Mouse (Mus musculus): ENCODE results near the gene Bcl2.

The Bcl2 gene

DNA sequence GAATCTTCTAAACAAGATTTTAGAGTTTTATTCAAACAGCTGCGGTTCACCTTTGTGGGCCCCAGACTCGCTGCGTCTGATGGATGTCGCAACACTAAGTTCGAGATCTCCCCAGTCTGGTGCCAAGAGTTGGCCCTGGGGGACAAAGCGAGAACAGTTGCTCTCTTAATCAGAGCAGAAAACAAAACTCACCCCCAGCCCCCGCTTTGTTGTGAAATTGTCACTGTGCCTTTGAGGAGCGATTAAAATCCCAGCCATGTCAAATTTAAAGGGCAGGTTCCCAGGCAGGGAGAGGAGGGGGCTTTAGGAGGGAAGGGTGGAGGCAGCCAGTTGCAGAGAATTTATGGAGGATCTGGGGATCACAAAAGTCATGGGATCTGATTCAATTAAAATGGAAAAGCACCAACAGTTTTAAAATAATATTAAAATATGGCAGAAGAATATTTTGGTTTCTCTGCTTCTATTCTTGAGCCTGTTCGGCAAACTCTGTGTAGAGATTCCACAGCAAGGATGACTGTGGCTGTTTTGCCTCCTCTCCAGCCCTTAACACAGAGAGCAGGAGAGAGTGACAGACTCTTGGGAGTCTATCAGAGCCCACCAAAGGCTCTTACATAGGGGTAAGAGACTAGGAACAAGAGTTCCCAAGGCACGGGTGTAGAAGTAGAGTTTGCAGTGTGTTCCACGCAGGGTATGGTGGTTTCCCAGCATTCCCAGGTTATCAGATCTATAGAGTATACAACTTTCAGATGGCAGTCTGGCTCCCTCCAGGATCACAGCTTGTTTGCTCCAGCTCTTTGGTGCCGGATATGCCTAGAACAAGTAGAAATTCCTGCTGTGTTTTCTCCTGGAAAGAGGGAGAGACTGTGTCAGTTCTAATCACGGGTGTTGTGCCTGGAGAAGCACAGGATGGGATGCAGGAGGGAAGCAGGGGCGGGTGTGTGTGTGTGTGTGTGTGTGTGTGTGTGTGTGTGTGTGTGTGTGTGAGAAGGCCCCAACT, 130.5 kb downstream of the Bcl2 start:
- DNase-seq = no peak

DNA sequence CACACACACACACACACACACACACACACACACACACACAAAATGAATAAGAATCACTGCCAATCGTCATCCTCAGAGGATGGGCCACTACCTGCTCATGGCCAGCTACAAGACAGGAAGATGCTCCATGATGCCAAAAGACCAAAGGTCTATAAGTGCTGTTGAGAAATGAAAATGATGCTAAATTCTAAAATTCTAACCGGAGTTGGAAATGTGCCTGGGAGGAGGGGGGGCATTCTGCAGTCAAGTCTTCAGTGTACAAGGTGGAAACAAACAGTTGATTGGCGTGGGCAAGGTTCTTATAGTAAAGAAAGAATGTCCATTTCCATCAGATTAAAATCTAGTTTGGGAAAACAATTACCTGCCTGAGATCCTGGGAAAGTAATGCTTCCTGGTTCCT, 131.3 kb downstream of the Bcl2 start:
- DNase-seq = no peak

DNA sequence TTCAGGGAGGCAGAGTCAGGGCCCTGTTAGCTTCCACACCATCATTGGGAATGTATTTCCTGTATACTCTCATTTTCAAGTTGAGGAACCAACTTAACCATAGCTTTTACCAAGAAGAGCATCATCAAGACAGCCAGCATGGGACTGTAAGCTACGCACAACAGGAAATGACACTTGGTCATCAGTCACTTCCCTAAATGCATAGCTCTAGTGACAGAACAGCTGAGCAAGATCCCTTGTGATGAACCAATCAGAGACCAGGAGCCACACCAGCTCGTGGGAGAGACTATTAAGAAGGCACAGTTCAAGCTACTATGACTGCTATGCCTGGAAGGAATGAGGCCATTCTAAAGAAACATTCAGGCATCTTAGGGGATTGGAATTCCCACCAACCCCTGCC, 132.3 kb downstream of the Bcl2 start:
- no peak for DNase-seq

DNA sequence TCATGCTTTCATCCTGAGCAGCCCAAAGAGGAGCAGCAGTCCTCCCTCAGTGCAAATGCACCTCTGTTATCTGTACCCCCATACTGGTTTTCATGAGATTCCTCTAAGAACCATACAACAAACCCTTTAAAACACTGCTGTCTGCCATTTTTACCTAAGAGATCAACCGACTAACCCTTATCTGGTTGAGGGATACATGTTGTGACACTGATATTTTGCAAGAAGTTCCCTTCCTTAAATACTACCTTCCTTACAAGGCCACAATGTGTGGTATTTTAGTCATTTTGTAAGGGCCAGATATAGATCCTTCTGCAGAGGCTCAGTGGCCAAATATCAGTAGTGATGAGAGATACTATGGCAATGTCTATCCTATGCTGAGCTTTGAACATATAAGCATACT, 134.3 kb downstream of the Bcl2 start:
- DNase-seq = no peak

DNA sequence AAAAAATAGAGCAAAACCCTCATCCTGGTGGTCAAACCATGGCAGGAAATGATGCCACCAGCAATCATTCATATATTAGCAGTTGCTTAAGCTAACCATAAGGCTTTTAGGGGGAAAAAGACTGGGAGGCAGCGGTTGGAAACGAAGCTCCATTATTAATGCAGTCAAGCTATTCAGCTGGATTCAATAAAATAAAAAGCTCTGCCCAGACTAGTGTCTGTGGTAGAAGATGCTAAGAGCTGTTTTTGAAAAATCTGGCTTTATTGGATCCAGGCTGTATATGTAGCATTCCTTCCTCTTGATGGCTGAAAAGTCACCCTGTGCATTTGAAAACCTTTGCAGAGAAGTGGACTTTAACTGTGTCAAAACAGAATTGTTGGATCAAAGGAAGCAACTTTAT, 141.6 kb downstream of the Bcl2 start:
- DNase-seq = no peak

DNA sequence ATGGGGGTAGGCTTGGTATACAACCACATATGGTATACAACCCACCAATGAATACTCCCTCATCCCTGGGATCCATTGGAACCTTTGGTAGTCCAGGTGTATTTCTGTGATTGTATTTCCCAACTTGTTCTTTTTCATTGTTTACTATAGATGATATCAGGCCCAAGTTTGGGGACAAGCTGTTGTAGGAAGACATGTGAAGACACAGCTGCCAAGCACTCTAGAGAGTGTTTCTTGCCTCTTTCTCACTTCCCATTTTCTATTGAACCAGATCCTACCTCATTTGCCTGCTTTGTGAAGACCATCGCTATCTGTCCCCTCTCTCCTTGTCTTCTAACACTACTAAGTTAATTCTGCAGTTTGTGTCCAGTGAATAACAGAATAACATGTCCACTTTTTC, 143.2 kb downstream of the Bcl2 start:
- no peak for DNase-seq

DNA sequence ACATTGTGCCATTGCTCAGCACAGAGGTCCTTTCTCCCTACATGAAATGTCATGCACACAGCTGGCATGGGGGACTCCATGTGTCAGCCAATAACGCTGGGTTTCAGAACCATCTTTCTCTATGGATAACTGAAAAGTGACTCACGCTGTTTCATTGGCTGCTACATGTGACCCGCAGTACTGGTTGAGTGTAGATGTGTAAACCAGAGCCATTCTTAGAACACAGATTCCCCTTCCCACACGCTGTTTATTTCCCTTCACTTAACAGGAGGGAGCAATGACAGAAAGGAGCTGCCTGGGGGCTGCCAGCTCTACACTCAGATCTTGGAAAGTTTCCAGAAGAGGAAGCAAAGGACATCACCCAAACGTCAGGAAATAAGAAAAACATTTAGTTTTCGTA, 143.7 kb downstream of the Bcl2 start:
- DNase-seq = no peak

DNA sequence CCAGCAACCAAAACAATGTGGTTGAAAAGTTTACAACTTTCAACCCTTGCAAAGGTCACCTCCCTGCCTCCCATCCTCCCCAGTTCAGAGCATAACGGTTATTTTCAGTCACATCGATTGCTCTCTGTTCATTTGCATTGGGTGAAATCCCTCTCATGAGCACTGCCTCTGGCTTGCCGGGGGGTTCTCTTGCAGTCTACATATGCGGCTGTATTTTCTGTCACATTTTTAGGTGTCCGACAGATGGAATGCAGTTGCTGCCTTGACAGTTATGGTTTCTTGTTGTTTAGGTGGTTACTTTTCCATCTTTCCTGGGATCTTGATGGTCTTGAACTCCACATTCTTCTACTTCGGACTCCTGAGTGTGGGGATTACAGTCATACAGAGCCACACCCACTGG, 144.4 kb downstream of the Bcl2 start:
- no peak for DNase-seq

DNA sequence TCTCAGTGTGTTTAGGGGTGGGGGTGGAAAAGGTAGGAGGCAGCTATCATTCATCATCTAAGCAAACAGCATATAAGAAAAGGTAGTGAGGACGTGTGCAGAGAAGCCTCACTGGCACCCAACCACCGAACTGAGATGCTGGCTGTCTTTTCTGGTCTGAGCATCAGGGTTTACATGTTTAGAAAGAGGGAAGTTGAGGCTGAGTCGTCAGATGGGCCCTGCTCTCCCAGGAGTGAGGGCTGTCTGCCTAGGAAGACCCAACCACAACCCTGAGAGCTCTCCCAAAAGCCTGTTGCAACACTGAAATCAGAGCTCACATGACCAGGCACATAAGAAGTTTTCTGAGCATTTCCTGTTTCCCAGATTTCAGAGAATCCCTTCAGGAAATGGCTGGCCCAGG, 145.2 kb downstream of the Bcl2 start:
- DNase-seq = no peak

DNA sequence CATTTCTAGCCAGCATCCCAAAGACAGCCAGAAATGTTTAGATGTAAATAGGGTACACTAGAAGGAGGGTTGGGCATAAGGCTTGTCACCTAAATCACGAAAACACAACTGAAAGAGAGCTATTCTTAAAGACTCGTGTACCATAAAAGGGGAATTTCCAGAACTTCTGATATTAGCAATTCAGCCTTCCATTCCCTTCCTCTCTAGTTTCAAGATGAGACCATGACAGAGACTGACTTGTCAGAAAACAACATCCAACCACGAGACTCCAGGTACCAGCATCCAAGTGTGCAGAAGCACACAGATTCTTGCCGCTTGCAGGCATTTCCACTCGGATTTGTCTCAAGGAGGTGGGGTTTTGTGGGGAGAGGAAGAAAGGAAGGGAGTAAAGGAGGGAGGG, 146.6 kb downstream of the Bcl2 start:
- no peak for DNase-seq

DNA sequence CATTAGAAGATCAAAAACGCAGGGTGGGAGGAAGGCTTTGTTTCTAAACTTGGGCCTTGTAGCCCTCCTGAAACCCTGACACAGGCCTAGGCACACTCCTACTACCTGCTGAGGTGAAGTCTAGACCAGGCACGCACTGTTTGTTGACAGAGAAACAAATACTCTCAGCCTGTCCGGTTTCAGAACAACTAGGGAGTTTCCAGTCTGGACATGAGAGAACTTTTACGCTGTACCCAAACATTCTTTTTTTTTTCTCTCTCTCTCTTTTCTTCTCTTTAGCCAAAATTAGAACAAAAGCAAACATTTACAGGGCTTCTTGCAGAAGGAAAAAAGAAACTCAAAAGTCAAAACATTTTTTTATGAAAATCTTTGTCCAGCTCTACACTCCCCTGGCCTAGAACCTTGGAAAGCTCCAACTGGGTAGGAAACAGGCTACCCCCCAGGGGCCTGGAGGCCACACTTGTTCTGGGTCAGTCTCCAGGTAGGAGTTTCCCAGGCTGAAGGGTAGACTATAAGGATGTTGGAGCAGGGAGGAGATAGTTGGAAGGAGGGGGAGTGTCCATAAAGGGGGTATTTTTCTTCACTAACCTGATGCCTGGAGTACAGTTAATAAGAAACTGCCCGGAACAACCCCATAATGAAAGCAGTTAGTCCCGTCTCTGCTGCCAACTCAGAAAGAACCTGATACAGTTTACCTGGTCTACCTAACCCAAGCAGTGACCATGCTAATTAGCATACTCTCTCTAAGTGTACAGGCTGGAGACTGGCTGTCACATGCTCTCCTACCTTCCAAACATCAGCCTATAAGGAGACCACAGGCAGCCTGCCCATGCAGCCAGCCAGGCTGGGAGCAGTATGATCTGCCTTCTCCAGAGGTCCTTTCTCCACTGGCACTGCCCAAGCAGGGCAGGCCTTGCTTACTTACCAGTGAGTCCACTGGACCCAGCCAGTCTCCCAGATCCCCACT, 147.7 kb downstream of the Bcl2 start:
- no peak for DNase-seq

DNA sequence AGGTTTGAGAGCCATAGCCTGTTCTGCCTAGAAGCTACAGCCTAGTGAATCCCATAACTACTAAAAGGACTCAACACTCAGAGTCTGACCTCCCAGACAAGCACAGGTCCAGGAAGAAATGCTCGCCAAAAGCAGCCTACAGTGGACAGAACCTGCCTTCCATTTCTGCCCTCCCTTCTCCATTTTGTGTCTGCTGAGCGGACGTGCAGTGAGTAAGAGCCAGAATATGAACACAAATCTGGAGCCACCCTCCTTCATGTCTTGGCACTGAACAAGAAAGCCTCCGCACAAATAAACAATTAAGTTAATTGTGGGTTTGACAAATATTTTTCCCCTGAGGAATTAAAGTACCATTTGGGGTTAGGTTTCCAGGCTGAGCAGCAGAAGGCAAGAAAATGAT, 148.8 kb downstream of the Bcl2 start:
- no peak for DNase-seq

DNA sequence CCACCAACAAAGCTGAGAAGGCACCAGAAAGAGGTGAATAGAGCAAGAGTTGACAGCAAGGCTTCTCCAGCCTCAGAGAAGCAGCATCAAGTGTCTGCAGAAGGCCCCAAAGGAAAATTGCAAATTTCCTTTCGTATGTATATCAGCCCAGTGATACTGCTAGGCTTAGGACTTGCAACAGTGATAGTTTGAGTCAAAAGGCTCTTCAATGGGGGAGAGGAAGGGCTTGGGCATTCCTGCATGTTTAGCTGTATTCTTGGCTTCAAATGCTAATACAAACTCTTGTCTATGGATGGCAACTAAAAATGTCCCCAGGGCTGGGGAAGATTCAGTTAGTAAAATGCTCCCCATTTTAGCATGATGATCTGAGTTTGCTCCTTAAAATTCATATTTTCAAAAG, 149.6 kb downstream of the Bcl2 start:
- DNase-seq = no peak

DNA sequence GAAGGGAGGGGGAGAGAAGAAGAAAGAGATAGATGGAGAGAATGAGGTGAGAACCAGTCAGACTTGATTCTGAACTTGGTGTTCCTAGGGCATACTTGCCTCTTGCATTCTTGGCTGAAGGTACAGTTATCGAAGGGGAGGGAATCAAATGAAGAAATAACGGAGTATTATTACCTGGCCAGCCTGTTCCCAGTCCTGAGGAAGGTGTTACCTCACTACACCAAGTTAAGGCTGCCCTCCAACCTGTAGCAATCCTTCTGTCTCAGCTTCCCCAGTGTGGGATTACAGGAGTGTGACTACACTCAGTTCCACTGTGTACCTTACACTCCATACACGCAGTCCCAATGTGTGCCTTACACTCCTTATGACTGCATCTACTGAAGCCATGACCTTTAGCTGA, 151.3 kb downstream of the Bcl2 start:
- no peak for DNase-seq

DNA sequence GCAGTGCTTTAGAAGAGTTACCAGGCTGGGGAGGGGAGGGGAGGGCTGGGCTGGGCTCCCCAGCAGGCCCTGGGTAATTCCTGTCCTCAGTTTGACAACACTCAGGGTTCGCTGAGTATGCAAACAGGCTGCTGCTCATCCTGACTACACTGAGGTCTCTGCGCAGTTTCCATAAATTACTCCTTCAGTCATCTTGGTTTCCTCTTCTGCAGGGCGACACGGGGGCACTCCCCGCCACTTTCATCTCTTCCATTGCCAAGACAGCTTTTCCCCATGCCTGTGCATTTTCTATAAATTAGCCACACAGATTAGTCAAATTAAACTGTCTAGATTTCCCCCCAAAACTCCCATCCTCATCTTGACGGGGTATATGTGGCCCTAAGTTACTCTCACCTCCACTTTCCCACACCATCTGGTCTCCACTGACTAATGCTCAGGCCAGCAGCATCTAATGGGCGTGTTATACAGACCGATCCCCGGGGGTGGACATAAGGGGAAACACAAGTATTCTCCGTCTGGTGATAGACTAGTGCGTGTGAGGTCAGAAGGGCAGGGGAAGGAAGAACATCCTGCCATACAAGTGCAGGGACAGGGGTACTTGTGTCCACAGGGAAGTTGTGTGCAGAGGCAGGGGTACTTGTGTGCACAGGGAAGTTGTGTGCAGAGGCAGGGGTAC, 152.9 kb downstream of the Bcl2 start:
- DNase-seq = no peak

DNA sequence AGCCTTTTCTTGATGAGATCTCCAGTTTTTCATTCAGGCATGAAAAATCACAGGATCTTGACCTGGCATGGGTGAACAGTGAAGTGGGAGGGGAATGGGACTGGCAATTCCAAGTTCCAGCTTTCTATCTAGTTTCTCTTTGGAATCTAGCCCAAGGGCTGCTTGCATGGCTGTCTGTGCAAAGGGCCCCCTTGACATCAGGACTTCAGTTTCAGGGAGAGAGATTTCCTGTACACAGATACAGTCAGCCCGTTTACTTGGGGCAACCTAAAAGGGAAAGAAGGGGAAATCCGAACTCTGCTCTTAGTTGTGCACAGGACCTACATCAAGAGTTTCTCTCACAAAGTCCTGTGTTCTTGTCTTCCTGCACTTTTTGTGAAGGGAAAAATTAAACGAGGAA, 154.0 kb downstream of the Bcl2 start:
- no peak for DNase-seq

DNA sequence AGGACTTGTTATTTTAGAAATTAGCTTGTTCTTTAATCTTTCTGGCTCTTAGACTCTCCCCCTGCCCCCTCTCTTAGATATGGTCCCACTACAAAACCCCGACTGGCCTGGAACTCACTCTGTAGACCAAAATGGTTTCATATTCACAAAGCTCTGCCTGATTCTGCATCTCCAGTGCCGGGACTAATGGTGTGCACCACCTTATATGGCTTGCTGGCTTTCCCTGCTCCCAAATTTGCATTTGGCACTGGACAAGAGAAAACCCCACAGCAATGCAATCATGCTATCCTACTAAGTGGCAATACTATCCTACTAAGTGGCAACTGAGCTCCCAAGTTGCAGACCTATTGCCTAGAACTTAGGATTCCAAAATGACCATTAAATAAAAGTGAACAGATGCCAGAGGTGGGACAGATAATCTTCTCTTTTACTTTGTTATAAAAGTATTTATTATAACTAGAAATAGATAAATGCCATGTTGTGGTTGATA, 154.9 kb downstream of the Bcl2 start:
- DNase-seq = no peak

DNA sequence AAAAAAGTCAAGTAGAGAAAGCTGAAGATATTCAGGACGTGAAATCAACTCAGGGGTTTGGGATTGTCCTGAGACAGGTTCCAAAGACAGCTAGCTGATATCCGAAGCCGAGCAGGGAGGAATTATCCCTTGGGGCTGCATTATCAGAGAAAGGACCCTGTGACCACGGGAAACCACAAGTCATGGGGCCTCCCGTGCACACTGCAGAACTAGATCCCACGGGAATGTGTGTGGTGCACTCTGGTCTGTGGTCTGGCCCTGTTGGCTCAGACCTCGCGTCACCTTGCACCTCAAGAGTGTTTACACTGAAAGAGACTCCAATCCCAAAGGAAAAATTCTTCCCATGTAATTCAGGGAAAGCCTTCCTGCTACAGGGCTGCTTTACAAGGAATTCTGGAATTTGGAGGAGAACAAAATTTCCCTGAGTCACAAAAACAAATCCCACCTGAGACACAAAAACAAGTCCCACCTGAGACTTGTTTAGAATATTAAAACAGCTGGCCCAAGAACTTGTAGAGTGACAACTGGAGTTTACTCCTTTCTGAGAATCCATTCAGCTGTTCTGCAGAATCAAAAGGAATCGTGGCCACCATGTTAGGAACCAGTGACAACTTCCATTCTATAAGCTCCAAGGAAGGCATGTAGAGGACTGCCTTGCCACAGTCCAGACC, 158.4 kb downstream of the Bcl2 start:
- DNase-seq = no peak

DNA sequence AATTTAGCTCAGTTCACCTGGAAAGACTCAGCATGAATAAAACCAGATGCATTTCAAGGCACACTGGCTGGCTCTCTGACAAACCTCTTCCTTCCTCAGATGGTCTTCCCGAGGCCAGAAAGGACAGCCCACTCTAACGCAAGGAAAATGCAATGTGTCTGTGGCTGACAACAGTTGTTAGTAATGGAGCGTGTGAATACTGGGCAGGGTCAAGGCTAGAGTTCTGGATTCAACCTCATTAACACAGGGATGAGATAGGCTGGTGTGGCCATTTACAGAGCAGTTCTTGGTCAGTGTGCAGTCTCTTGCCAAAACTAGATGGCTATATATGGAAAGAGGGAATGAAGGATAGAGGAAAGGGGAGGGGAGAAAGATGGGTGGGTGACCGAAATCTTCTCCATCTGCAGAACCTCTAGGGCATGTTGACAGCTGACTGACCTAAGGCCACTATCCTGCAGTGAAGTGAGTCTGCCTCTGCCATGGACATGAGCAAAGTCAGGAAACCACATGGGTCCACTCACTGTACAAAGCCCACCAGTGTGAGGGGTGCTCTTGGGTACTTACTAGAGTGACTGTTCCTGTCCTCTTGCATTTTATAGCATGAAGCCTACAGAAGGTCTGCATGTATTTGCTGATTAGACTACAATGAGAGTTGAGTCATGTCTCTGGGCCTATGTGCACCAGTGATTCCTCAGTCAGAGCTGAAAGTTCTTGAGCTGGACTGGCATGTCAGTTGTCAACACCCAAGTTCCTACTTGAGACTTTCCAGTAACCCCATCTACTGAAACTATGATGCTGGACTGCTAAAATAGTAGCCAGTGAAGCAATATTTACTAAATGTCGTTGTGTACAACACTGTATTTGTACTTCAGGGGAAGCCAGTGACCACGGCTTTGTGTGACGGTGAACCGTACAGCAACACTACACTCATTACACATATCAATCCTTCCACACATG, 159.9 kb downstream of the Bcl2 start:
- DNase-seq = no peak

DNA sequence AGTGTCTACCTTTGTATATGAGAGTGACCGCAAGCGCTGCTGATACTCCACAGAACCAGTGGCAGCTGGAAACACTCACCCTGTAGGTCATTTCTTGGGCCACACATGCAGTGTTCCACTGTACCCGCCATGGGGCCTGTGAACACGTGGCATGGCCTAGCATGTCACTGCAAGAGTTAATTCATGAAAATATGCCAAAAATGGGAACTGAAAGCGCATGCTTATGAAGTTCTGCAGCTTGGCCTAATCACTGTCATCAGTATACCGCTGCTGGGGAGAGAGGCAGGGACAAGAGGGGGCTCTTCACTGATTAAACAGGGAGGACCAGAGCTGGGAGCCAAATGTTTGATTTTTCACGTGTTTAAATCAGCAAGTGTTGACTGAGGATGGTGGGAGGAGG, 161.2 kb downstream of the Bcl2 start:
- no peak for DNase-seq

DNA sequence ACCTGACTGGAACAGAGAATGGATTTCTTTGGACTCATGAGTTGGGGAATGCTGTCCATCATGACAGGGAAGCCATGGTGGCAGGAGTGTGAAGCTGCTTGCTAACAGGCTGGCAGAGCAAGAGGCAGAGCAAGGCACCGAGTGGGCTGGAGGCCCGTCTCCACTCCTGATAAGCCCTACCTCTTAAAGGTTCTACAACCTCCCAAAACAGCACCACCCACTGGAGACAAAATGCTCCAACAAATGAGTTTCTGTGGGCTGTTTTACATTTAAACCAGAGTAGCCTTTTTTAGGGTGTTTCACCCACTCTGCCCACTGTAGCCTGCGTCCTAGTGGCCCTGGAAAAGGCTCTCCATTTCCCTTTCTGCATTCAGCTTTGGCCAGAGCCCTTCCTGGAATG, 163.5 kb downstream of the Bcl2 start:
- no peak for DNase-seq

Measured in thymus, postnatal 25 days (tissue).